25 mouse cellular contexts compared by ENCODE assay signal in the genomic region with DNA sequence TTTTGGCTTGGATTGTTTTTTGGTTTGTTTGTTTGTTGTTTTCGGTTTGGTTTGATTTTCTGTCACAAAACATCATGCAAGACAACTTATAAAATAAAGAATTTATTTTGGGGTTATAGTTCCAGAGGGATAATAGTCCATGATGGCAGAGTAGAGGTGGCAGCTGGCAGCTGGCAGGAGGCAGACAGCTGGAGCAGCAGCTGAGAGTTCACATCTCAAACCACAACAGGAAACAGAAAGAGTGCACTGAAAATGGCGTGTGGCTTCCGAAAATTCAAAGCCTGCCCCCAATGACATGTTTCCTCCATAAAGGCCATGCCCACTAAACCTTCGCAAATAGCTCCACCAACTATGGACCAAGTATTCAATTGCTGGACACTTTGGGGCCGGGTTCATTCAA.
"Had no signal": no experiment of that assay in that cellular context is flagged by ENCODE, and none has a peak within 500 bp of the region (broad histone marks: within the 10 kb centered on the region; RNA-seq: fewer than 3 reads in every experiment).

No protein-coding gene starts in this region.

- DNase-seq: cerebellum, adult 9-11 months; cerebellum, postnatal 10 days; cerebellum, postnatal 14 days; cerebellum, postnatal 25 days; cerebellum, postnatal 36 days; embryo, embryonic 11 days; forebrain, postnatal 0 days; gastrocnemius, adult 2 months; gastrocnemius, postnatal 10 days; gastrocnemius, postnatal 14 days; gastrocnemius, postnatal 25 days; gastrocnemius, postnatal 36 days; heart, adult 11 months; heart, adult 18-20 months; heart, adult 2 months had no signal

- H3K4me2 ChIP-seq: embryonic facial prominence, embryonic 12.5 days; embryonic facial prominence, embryonic 13.5 days; embryonic facial prominence, embryonic 15.5 days; forebrain, embryonic 12.5 days; forebrain, embryonic 13.5 days; forebrain, embryonic 15.5 days had no signal

- H3K4me3 ChIP-seq: embryonic facial prominence, embryonic 10.5 days; embryonic facial prominence, embryonic 12.5 days; embryonic facial prominence, embryonic 13.5 days; embryonic facial prominence, embryonic 15.5 days; erythroblast, embryonic 14.5 days; forebrain, embryonic 10.5 days; forebrain, embryonic 12.5 days; forebrain, embryonic 13.5 days; forebrain, embryonic 15.5 days; gastrocnemius, adult 2 months; heart, adult 2 months; heart, embryonic 10.5 days had no signal

- H3K36me3 ChIP-seq: embryonic facial prominence, embryonic 10.5 days; embryonic facial prominence, embryonic 12.5 days; embryonic facial prominence, embryonic 13.5 days; embryonic facial prominence, embryonic 15.5 days; forebrain, embryonic 10.5 days; forebrain, embryonic 12.5 days; forebrain, embryonic 15.5 days; heart, embryonic 10.5 days had no signal

- H3K27me3 ChIP-seq: embryonic facial prominence, embryonic 12.5 days; embryonic facial prominence, embryonic 13.5 days; embryonic facial prominence, embryonic 15.5 days had no signal
